Mouse (Mus musculus) heart, adult 2 months (tissue): ENCODE measurements around the gene 5730409E04Rik. TPM values are rescaled to one million over a fixed set of nuclear protein-coding genes. Genes with fewer than 3 reads are reported as not detected.

Source experiments
- DNase-seq, 2 experiments: peaks; one replicate each; pipeline ENCODE4 v3.0.0; 2021
- H3K27ac ChIP-seq: fragments of 200-600 bp; 2 replicates; pipeline ENCODE4 v1.8.1; 2022
- H3K27me3 ChIP-seq: fragments of 200-500 bp; 2 replicates; pipeline ENCODE4 v1.6.1; 2012; ENCODE audit warnings: mild to moderate bottlenecking, low read length, inconsistent platforms, mixed read lengths; ENCODE audit not compliant: control insufficient read depth, insufficient read depth
- H3K36me3 ChIP-seq: fragments of 200-500 bp; 2 replicates; pipeline ENCODE4 v1.6.1; 2012; ENCODE audit warnings: low read length, inconsistent platforms; ENCODE audit not compliant: control insufficient read depth, insufficient read depth
- H3K4me1 ChIP-seq: fragments of 200-500 bp; 2 replicates; pipeline ENCODE4 v1.6.1; 2011; ENCODE audit warnings: low read length; ENCODE audit not compliant: control insufficient read depth, insufficient read depth
- H3K4me3 ChIP-seq: fragments of 200-600 bp; 2 replicates; pipeline ENCODE4 v1.8.1; 2022
- H3K79me2 ChIP-seq: fragments of 200-500 bp; replicated peaks from 2 replicates; pipeline ENCODE4 v1.6.1; 2012; ENCODE audit warnings: mild to moderate bottlenecking, inconsistent platforms, low read length, moderate library complexity, mixed read lengths; ENCODE audit not compliant: control insufficient read depth, insufficient read depth
- H3K9ac ChIP-seq: fragments of 200-500 bp; 2 replicates; pipeline ENCODE4 v1.6.1; 2012; ENCODE audit warnings: low read depth, mild to moderate bottlenecking, control low read depth, inconsistent platforms, low read length, mixed read lengths
- CTCF ChIP-seq: fragments of 200-600 bp; IDR thresholded peaks from 2 replicates; pipeline ENCODE4 v1.8.1; 2022; ENCODE audit warnings: antibody characterized with exemption, mild to moderate bottlenecking, moderate library complexity
- EP300 ChIP-seq: fragments of 200-500 bp; IDR thresholded peaks from 2 replicates; pipeline ENCODE4 v1.6.1; 2011; ENCODE audit warnings: low read depth, low read length, control low read depth; ENCODE audit not compliant: insufficient read depth
- POLR2A ChIP-seq: fragments of 200-500 bp; IDR thresholded peaks from 2 replicates; pipeline ENCODE4 v1.6.1; 2011; ENCODE audit warnings: mild to moderate bottlenecking, low read depth, low read length, control low read depth; ENCODE audit not compliant: insufficient read depth
- WGBS: fragments of 180-500 bp; shearing (Covaris S2); methylation state at CpG from one replicate; pipeline ENCODE4 v1.1.7; 2018; 5-methylcytosine and 5-hydroxymethylcytosine counted together
- intact Hi-C: fragments of 180-260 bp; cut with DNase I; formaldehyde crosslinking; loops from one replicate; pipeline ENCODE4 v1.15.1; 2025
- polyA plus RNA-seq: library from polyadenylated mRNA; depleted of rRNA; stranded (reverse); fragments of >200 nt; gene quantifications from 2 replicates; pipeline ENCODE4 v1.2.3, GENCODE M21; 2012
- total RNA-seq, 2 experiments: library from RNA; stranded (reverse); gene quantifications; 2 replicates each; pipeline ENCODE4 v1.2.3; 2021

The 5730409E04Rik gene
- total and polyA plus RNA-seq, 3 experiments, result 10.6 to 12.6 (median 11.9) TPM

- TF ChIP-seq EP300 (no peak), POLR2A (no peak), CTCF (no peak)
- Histone ChIP-seq H3K79me2 (no peaks in the 10 kb centered on the region), H3K36me3 (no peaks in the 10 kb centered on the region), H3K4me3 (no peak overlapping the region), H3K27ac (no peak overlapping the region), H3K27me3 (no peaks in the 10 kb centered on the region), H3K4me1 (no peaks in the 10 kb centered on the region), H3K9ac (no peak overlapping the region)
- no peak for DNase-seq
- intact Hi-C loops, result no loop called here
- WGBS, result 41% methylated on average over 9 of the region's 9 CpGs
Observed at GRCm38 (mm10) chr4:126641901-126642300, 32.3 kb downstream of the 5730409E04Rik start.

DNA sequence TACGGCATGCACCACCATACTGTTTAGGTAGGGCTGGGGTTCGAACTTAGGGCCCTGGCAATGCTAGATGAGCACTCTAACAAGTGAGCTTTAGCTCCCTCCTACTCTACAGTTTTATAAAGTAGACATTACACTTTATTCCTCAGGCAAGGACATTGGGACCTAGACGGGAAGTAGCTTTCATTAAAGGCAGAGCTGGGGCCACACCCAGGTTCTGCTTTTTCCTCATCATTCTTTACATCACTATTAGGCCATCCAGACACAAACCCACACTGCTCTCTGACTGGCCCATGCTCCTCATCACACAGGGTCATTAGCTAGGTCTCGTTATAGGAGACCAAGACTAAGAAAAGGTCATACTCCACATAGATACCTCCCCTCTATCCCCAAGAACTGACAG lies 34.2 kb downstream of the 5730409E04Rik start:
- H3K79me2 ChIP-seq, result no peaks in the 10 kb centered on the region
- DNase-seq, result no peak
- peaks cover 2% of the 10 kb centered on the region; the same call in 1 of the 2 replicates for H3K27me3 ChIP-seq
- H3K4me3 ChIP-seq, result no peak overlapping the region
- TF ChIP-seq EP300, result no peak
- TF ChIP-seq CTCF, result no peak
- no peak for TF ChIP-seq POLR2A
- no peaks in the 10 kb centered on the region for H3K4me1 ChIP-seq
- no peak overlapping the region for H3K9ac ChIP-seq
- 60% methylated on average over 4 of the region's 4 CpGs for WGBS
- no peak overlapping the region for H3K27ac ChIP-seq
- intact Hi-C loops, result no loop called here
- H3K36me3 ChIP-seq, result no peaks in the 10 kb centered on the region

DNA sequence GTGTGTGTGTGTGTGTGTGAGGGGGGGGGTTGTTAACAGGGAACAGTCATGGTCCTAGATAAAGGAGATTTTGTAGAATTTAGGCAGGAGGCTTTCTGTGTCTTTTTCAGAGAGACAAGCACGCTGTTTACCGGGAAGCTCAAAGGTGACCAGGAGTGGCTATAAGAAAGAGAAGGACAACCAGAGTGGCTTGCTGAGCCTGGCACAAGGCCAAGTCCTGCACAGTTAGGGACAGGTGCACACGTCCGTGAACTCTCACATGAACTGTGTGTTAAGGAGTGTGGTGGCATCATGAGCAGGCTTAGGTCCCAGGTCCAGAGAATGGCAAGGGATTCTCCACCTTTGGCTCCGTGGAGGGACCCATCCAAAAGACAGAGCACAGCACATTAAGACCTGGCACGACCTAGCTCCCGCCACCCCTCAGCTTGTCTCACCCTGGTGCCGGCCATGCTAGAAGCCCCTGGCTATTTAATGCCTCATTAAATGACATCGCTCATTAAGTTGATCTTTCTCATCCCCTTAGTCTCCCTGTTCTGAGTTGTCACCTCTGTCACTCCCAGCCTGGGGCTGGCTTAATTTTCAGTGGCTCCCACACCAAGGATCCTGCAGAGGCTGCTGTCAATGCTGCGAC lies 34.8 kb downstream of the 5730409E04Rik start:
- no peak for DNase-seq
- no peaks in the 10 kb centered on the region for H3K79me2 ChIP-seq
- no peak overlapping the region for H3K4me3 ChIP-seq
- intact Hi-C loops, result no loop called here
- H3K9ac ChIP-seq, result no peak overlapping the region
- H3K27me3 ChIP-seq, result peaks cover 2% of the 10 kb centered on the region; the same call in 1 of the 2 replicates
- TF ChIP-seq CTCF (no peak), EP300 (no peak), POLR2A (no peak)
- 77% methylated on average over 10 of the region's 10 CpGs for WGBS
- H3K36me3 ChIP-seq, result no peaks in the 10 kb centered on the region
- H3K4me1 ChIP-seq, result no peaks in the 10 kb centered on the region
- no peak overlapping the region for H3K27ac ChIP-seq

DNA sequence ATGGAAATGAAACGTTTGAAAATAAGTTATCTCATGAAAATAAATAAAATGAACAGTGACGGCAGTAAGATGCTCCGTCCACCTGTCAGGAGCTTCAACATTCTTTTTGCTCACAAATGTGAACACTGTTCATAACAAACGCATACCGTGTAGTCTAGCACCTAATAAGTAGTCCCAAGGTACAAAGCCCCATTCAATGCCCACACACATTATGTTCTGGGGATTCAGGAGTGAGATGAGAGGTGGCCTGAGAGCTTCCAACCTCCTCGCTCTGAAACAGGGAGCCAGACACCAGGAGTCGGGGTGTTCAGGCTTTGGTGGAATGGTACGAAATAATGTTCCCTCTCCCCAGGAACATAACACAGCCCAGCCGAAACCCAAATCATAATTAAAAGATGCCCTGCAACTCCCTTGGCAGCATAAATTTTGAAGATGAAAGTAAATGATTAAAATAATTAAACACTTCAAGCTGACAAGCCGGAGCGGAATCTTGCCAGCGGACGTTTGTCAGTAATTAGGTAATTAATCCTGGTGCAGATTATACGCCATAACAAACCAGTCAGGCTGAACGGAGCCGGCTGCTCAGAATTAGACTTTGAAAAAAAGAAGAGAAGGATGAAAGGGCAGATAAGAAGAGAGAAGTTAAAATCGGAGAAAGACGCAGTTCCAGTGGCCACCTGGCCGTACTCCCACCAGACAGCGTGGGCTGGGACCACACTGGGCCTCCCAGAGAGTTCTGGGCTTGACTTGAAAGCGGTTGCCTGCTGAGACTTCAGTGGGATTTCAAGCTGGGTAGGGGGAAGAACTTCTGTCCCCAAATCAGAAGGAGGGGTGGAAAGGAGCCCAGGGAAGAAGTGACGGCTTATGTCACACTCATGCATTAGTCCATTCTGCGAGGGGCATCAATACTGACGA lies 38.6 kb downstream of the 5730409E04Rik start:
- peaks cover 2% of the 10 kb centered on the region; the same call in 1 of the 2 replicates for H3K27me3 ChIP-seq
- H3K36me3 ChIP-seq, result no peaks in the 10 kb centered on the region
- no peaks in the 10 kb centered on the region for H3K4me1 ChIP-seq
- 63% methylated on average over 24 of the region's 24 CpGs for WGBS
- intact Hi-C loops, result no loop called here
- H3K4me3 ChIP-seq, result no peak overlapping the region
- no peaks in the 10 kb centered on the region for H3K79me2 ChIP-seq
- TF ChIP-seq POLR2A, result no peak
- TF ChIP-seq EP300, result no peak
- TF ChIP-seq CTCF, result no peak
- no peak overlapping the region for H3K27ac ChIP-seq
- no peak overlapping the region for H3K9ac ChIP-seq
- no peak for DNase-seq

DNA sequence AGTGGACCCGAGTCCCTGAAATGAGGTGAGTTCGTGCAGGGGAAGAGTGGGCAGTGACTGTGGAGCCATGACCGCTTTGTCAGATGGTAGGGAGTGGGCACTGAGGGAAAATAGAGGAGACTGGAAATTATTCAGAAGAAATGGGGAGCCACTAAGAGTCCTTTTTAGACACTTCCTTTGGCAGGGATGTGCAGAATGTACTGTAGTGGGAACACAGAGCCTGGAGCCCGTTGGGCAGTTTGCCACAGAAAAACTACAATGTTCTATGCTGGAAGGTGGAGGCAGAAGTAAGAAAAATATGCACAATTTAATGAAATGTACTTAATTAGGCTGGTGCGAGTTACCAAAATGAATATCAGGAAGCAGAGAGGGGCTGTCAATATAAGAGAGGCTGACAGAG lies 43.5 kb downstream of the 5730409E04Rik start:
- Histone ChIP-seq H3K9ac (no peak overlapping the region), H3K4me1 (no peaks in the 10 kb centered on the region), H3K4me3 (no peak overlapping the region), H3K36me3 (no peaks in the 10 kb centered on the region), H3K27ac (no peak overlapping the region), H3K79me2 (no peaks in the 10 kb centered on the region), H3K27me3 (peaks cover 3% of the 10 kb centered on the region; the same call in 1 of the 2 replicates)
- no peak for DNase-seq
- intact Hi-C loops, result no loop called here
- TF ChIP-seq POLR2A (no peak), CTCF (no peak), EP300 (no peak)
- WGBS, result 74% methylated on average over 5 of the region's 5 CpGs

DNA sequence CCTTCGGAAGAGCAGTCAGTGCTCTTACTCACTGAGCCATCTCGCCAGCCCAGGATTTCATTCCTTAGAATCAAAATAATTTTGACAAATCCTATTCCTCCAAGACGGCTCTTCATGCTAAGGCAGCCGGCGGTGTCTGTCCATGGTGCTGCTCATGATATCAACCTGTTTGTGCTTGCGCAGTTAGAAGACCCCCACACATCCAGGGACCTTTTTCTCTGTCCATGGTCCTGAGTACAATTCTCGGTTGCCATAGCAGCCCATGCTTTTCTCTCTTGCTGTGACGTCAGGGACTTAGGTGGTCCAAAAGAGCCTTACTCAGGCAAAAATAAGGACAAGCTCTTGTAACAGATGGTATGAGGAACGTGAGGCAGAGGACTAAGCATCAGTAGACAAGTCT lies 45.7 kb downstream of the 5730409E04Rik start:
- intact Hi-C loops, result no loop called here
- H3K4me3 ChIP-seq, result no peak overlapping the region
- H3K36me3 ChIP-seq, result no peaks in the 10 kb centered on the region
- no peak overlapping the region for H3K27ac ChIP-seq
- TF ChIP-seq CTCF, result no peak
- TF ChIP-seq POLR2A, result no peak
- TF ChIP-seq EP300, result no peak
- DNase-seq, result no peak
- H3K4me1 ChIP-seq, result no peaks in the 10 kb centered on the region
- H3K9ac ChIP-seq, result no peak overlapping the region
- H3K79me2 ChIP-seq, result no peaks in the 10 kb centered on the region
- H3K27me3 ChIP-seq, result 0 out of 2 replicates have a peak, but pooled peaks cover 1% of the 10 kb centered on the region
- 8% methylated on average over 9 of the region's 9 CpGs for WGBS
